Mouse (Mus musculus) right cerebral cortex, postnatal 10 days (tissue): ENCODE measurements around the gene Tcf25.

Experiments used
- DNase-seq, 2 experiments: peaks; one replicate each; pipeline ENCODE4 v3.0.0; 2021; ENCODE audit warnings: low spot score in 2 of 2

The Tcf25 gene

DNA sequence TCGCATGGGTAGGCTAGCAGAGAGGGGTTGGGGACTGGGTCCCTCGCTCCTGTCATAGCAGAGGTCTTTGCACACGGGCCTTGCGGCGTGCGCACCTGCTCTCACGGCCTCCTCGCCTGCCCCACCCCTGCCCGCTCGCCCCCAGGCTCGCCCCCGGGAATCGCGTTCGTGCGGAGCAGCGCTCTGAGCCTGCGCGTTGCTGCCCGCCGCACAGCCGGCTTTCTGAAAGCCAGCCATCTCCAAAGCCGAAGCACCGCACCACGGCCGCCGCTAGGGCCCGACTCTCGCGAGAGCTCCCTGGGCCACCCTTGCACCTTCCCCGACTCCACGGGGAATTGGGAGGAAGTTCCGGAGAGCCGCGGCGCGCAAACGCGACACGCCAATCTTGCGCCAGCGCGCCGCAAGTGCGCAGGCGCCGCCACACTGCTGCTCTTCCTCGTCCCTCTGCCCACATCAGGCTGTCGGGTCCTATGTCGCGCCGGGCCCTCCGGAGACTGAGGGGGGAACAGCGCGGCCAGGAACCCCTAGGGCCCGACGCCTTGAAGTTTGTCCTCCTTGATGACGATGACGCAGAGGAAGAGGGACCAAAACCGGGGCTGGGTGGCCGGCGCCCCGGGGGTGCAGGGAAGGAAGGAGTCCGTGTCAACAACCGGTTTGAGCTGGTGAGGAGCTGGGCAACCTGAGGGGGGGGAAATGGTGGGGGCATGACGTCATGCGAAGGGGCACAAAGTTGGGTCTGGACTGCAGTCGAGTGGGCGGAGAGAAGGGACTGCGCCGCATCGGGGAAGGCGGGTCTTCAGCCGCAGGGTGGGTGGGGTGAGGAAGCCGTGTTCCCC is at the start of gene Tcf25:
Tcf25 (plus strand) TSS at position 351 of the 836 bp plus-strand sequence.
- DNase-seq: peak; percentile 98

DNA sequence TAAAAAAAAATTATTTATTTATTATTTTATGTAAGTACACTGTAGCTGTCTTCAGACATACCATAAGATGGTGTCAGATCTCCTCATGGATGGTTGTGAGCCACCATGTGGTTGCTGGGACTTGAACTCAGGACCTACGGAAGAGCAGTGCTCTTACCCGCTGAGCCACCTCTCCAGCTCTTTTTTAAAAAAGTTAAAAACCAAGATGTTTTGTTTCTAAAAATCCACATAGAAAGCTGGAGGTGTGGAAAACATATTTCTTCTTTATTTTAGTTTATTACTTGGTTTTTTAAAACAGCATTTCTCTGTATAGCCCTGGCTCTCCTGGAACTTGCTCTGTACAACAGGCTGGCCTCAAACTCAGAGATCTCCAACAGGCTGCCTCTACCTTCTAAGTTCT is 45.0 kb upstream of the Tcf25 start:
- no peak for DNase-seq

DNA sequence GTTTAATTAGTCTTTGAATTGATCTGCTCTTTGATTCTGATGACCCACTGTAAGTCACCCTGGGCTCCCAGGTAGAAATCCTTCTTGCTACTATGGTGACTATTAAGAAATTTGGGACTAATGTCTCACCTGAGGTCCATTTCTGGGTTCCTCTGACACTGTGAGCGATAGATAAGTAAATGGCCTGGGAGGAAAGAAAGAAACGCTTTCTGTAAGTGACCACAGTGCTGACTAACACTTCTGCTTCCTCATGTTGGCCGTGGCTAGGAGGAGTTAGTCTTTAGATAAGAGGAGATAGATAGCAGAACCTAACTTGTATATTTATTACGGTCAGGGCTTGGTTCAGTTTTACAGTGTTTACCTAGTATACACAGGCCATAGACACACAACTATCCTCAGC is 44.2 kb upstream of the Tcf25 start:
- no peak for DNase-seq

DNA sequence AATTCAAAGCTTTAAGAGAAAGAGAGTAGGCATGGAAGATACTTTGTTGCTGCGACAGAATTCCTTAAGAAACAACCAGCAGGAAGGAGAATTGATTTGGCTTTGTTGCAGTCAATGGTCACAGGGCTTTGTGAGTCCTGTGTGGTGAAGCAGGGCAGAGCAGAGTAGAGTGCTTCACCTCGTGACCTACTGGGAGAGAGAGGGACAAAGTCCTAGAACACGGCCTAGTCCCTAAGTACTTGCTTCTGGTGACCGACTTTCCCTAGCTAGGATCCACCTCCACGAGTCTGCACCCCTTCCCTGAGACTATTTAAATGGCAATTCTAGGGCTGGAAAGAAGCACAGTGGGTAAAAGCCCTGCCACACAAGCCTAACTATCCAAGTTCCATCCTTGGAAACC is 43.6 kb upstream of the Tcf25 start:
- DNase-seq: no peak

DNA sequence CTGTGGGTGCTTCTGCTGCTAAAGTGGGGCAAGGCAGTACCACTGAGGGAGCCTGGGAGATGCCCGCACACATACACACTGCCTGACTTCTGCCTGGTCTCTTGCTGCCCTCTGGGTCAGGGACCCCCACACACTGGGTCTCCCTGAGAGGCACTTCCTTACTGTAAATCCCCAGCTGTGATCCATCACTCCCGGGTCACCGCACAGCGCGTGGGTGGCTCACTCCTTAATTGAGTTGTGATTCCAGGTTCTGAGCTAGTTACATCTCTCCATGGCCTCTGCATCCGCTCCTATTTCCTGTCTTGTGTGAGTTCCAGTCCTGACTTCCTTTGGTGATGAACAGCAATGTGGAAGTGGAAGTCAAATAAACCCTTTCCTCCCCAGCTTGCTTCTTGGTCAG is 42.9 kb upstream of the Tcf25 start:
- DNase-seq: no peak

DNA sequence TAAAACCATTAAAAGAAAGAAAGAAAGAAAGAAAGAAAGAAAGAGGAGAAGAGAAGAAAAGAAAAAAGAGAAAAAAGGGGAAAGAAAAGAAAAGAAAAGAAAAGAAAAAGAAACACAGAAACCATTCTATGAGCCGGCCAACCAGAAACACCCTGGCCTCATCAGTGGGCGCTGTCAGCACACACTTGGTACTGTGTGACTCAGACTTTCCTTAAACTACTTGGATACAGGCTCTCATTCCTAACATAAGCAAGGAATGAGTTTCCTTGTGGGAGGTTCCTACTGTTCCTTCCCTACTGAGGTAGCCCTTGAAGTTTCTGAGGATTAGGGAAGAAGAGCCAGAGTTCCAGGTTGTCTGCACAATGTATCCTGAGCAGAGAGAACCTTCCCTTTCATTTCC is 42.3 kb upstream of the Tcf25 start:
- DNase-seq: no peak

DNA sequence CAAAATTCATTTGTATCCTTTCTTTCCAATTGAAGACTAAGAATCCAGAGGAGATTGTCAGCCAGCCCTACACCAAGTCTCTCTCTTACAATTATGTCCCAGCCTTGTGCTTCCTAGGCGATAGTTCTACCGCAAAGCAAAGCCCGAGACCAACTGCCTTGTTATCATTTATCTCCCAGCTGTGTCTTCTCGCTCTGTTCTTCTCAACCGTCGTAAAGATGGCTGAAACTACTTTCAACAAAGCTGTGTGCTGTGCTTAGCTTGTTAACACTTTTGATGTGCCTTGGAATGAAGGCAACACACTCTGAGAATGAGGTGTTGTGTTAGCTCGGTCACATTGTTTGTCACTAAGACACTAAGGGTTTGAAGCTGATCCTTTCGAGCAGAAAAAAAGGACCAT is 41.7 kb upstream of the Tcf25 start:
- DNase-seq: no peak

DNA sequence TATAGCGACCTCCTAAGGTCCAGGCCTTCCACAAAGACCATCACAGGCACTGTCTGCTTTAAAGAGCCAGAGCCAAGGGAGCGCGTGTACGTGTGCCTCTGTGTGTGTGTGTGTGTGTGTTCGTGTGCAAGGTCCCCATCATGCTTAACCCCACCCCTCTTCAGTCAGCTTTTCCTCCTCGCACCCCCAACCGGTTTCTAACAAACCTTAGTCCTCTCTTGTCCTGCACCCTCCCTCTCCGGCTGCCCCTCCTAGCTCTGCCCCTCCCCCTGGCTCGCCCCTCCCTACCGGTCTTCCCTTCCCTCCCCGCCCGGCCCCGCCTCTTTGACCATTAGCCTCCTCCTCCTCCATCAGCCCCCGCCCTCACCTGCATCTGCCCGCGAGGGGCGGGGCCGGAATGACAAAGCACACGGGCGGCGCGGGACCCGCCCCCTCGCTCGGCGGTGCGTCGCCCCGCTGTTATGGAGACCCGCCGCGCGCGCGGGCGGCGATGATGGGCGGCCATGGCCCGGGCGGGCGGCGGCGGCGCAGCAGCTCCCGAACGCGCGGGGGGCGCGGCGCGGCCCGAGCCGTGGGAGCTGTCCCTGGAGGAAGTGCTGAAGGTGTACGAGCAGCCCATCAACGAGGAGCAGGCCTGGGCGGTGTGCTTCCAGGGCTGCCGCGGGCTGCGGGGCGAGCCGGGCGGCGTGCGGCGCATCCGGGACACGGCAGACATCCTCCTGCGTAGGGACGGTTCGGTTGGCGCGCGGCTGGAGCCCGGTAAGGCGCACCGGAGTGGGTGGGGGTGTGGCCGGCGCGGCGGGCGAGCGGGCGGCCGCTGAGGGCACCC is 41.1 kb upstream of the Tcf25 start, which contains the start of gene Spire2:
Spire2 (plus strand) TSS at position 452 of the 829 bp plus-strand sequence.
- DNase-seq: peak; percentile 87 to 88

DNA sequence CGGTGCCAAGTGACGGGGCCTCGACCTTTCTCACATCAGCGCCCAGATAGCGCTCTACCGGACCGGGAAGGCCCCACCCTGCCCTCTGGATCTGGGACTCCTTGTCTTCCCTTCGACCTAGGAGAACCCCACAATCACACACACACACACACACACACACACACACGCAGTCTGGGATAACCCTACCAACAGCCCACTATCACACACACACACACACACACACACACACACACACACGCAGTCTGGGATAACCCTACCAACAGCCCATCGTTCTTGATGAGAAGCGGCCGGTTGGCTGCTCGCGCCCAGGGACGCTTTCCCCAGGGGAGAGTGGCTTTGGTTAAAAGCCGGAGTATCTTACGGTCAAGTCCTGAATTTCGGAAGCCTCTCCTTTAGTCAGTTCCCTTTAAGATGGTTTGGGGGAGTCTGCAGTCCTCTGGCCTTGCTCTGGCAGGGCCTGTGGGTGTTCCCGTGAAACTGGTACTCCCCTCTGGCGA is 40.4 kb upstream of the Tcf25 start:
- peak in 1 of 2 experiments; percentile 48 for DNase-seq

DNA sequence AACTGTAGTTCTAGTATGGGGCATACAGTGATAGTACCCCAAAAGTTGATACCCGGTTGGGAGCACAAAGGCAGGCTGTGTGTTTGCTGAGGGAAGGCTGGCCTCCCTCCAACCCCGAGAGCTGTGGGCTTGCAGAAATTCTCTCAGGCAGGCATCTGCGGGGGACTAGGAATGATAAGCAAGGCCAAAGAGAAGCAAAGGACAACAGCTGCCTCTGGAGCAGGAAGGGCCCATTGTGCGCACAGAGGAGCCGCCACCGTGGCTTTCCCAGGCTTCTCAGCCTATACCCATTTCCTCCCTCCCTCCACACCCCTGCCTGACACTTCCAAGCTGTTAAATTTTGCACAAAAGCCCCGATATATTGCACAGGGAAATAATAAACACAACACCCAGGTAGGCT is 39.7 kb upstream of the Tcf25 start:
- peak; percentile 64 to 72 for DNase-seq

DNA sequence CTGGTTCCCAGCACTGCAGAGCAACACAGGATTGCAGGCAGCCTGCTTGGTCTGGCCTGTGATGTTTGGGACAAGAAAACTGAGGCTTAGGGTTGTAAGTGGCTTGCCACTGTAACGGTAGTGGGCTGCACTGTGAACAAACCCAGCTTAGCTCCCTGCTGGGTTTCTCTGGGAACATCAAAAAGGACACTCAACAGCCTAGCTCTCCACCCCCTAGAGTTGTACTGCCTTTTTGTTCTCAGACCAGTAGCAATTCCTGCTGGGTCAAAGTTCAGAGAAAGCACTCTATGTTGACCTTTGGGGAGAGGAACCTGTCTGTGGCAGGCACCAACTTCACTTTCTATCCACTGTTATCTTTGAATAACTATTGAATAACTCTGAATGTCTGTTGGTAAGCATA is 39.1 kb upstream of the Tcf25 start:
- DNase-seq: no peak

DNA sequence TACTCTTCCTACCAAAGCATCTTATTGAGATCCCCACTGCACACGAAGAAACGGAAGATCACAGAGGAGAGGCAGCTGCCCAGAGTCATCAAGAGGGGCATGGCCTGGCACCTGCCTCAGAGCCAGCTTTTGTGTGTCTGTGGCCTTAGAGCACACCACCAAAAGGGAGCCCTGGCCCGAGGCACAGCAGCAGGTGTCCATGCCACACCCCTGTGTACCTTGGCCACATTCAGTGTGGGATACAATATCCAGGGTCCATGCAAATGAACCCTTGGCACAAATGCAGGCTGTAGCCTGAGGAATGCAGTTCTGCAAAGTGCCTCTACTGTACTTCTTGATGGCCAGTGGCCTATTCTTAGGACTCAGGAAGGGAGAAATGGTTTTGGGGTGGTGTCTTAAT is 36.1 kb upstream of the Tcf25 start:
- no peak for DNase-seq

DNA sequence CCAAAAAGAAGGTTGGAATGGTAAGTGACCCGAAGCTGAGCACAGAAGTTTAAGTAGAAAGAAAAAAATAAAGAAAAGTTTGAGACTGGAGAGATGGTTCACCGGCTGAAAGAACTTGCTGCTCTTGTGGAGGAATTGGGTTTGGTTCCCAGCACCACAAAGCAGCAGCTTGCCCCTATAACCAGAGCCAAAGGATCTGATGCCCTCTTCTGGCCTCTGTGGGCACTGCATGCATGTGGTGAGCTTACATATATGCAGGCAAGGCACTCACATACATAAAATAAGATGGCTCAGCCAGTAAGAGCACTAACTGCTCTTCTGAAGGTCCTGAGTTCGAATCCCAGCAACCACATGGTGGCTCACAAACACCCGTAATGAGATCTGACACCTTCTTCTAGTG is 33.5 kb upstream of the Tcf25 start:
- no peak for DNase-seq

DNA sequence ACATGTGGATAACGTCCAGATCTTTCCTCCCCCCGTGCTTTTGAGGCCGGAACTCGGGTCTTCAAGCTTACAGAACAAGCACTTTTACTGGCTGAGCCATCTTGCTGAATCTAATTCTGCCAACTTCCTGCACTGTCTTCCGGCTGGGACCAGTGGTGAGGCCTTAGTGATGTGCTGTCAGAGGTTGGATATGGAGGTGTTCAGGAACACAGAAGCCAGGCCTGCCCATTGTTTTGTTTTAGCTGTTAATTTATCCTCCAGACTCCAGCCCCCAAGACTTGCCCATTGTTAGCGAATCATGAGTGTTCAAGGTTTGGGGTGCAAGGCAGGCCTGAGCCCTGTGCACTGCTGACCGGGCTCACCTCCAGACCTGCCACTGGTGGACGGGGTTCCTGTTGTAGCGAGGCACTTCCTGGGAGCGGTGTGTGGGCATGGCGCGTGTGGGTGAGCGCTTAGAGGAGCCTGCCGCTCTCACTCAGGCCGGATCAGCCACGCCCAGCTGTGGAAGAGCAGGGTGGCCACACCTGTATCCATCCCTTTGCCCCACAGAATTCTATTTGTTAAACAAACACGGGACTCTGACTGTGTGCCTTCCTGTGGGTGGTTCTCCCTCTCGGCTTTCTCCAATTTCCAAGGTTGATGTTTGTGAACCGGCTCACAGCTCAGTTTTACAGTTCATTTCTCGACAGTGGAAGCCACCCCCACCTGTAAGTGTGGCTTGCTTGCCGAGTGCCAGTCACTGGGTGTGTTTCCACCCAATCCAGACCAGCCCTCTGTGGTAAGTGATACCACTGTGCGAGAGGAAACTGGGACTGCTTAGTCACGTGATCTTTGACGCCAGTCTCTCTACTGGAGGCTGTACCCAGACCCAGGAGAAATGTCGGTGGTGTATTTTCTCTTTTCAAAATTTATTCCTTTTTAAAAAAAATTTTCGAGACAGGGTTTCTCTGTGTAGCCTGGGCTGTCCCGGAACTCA is 32.2 kb upstream of the Tcf25 start:
- DNase-seq: no peak

DNA sequence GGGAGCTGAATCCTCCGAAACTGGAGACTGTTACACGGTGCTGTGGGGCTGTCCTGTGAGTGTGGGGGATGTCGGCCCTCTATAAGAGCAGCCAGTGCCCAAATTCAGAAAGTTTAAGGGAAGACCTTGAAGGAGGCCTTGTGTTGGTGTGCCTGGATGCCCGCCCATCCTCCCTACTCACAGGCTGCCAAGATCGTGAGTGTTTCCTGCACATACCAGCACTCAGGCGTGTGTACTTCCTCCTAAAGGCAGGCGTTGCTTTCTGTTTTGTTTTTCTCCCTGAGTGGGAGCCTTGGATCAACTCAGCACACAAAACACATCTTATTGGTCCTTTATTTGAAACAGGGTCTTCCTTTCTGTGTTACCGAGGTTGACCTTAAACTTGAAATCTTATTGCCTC is 31.3 kb upstream of the Tcf25 start:
- no peak for DNase-seq

DNA sequence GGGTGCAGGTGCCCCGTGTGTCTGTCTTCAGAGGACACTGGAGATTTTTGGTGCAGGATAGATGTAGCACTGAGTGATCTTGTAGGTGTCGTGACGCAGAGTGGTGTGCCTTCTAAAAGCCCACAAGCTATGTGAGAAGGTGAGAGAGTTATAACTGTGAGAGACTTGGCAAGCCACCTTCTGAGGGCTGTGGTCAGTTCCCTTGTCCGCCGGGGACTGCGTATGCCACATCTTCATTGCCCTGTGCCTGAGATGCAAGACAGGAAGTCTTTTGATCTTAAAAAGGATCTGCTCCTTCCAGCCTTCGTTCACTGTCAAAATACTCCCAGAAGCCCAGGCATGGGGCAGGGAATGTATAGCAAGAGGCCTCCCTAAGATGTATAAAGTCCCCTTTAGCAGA is 30.6 kb upstream of the Tcf25 start:
- DNase-seq: no peak

DNA sequence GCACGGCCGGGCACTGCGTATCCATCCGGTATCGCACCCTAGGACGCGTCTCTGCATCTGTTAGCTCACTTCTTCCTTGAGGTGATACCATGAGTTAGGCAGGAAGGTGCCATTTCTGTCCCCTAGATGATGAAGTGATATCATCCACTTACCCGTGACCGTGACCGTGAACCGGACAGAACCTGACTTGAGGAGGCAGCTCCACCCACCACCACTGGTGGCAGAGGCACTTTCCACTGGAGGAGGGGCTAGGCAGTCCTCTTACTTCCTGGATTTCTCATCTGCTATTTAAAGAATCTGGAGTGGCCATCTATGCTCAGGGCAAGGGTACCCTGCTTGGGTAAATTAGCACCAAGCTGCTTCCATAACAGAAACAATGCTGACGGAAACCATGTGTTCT is 30.1 kb upstream of the Tcf25 start:
- DNase-seq: no peak

DNA sequence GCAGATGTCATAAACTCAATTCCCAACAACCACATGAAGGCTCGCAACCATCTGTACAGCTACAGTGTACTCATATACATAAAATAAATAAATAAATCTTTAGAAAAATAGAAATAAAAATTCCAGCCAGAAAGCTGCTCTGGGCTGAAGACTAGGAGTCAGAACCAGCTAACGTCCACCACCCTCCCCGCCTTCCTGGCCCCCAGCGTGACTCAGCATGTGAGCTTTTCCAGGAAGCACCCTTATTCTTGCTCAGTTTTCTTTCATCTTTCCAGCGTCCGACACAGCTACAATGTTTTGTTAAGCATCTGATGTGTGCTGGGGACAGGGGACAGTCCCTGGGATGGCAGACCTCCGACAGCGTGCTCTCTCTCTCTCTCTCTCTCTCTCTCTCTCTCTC is 28.4 kb upstream of the Tcf25 start:
- DNase-seq: no peak

DNA sequence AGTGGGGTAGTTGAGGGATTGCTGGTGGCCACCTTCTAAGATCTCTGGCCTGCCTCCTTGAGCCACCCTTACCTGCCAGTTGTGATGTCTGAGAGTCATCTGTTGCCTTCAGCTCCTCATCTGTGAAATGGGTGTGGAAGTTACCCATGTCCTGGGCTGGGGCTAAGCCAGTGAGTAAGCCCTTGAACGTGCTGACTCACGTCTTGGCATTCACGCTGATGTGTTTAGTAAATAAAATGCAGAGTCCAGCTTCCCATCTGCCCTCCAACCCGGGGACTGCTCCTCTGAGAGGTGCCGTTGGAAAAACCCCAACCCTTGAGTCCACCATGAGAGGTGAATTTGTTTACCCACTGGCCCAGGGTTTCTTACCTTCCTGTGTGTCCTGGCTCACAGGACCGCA is 27.7 kb upstream of the Tcf25 start:
- DNase-seq: no peak

DNA sequence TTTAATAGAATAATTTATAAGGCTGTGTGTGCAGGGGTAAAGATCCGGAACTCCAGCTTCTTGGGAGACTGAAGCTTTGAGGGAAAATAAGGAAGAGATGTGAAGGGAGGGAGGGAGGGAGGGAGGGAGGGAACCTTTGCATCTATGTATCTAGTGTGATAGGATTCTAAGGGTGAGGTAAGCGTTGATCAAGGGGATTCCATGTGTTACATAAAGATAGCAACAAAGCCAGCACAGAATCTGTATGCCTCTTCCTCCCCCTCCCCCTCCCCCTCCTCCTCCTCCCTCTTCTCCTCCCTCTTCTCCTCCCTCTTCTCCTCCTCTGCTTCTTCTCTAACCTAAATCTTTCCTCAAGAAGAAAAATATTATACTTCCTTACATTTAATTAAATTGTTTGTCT is 26.3 kb upstream of the Tcf25 start:
- no peak for DNase-seq

DNA sequence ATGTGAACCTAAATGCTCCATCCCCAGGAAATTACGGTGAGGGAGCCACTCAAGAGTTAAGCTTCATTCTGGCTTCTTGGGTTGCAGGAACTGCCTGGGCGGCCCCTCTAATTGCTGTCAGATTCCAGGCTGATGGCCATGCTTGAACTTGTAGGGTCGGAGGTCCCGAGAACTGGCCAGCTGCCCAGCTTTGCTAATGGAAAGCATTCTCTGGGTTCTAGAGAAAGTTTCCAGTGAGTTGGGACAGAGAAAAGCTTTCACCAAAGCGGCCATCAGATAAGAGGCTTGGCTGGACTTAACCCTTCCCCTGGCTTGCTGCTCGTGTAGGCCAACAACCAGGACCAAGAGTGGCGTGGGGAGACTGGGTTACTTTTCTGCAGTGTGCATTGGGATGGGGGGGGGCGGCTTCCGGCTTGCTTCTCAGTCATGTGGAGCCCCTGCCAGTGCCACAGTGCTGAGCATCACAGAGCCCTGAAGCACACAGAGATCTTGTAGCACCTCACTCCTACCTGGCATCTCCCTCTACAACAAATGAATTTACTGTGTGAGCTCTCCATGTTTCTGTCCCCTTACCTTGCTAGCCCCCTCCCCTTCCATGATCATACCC is 25.2 kb upstream of the Tcf25 start:
- peak; percentile 74 for DNase-seq
